Mouse (Mus musculus): Measurements from ENCODE around the gene Gm5617. TPM values are rescaled to one million over a fixed set of nuclear protein-coding genes. Genes with fewer than 3 reads are reported as not detected.
"Not testable (repeated sequence)": the region's sequence is repeated elsewhere in the genome, so short reads cannot be mapped to it uniquely, and the experiment has no call there.

Gene Gm5617
- total RNA-seq (2021) (10 to 100 TPM; 47.1 to 47.9 TPM), polyA plus RNA-seq (2012; rRNA removed) (149 and 188 TPM in 2 replicates)
- long read RNA-seq, transcript Gm5617-201 (1 exons, 531 nt): major isoform, 41 of 41 reads
- long read RNA-seq, partial matches to known transcripts: 0 of 41 reads
- long read RNA-seq, other reads (novel, unspliced or antisense): 0 of 41 reads

- peak; percentile 96 for DNase-seq
Measured at GRCm38 (mm10) chr9:48494817-48495547, at the start of gene Gm5617, which contains the start of gene Rbm7. TSS of gene Gm5617 (plus strand) at chr9:48495442. TSS of gene Rbm7 (minus strand) at chr9:48495299.

- DNase-seq: peak; percentile 29
Measured at GRCm38 (mm10) chr9:48447783-48448209, 47.4 kb upstream of the Gm5617 start.

GRCm38 (mm10) chr9:48450066-48450465 lies 45.2 kb upstream of the Gm5617 start:
- DNase-seq: no peak

- DNase-seq: no peak
Measured at GRCm38 (mm10) chr9:48455961-48456360, 39.3 kb upstream of the Gm5617 start.

- no peak for DNase-seq
Measured at GRCm38 (mm10) chr9:48458879-48459278, 36.4 kb upstream of the Gm5617 start.

- DNase-seq: no peak
Measured at GRCm38 (mm10) chr9:48459391-48459790, 35.9 kb upstream of the Gm5617 start.

GRCm38 (mm10) chr9:48460720-48461119 lies 34.5 kb upstream of the Gm5617 start:
- no peak for DNase-seq

- peak; percentile 61 for DNase-seq
Measured at GRCm38 (mm10) chr9:48461545-48461944, 33.7 kb upstream of the Gm5617 start.

GRCm38 (mm10) chr9:48465671-48466070 lies 29.6 kb upstream of the Gm5617 start:
- DNase-seq: no peak

GRCm38 (mm10) chr9:48466804-48467203 lies 28.4 kb upstream of the Gm5617 start:
- DNase-seq: peak; percentile 61

- DNase-seq: not testable (repeated sequence)
Measured at GRCm38 (mm10) chr9:48467471-48467870, 27.8 kb upstream of the Gm5617 start.

- no peak for DNase-seq
Measured at GRCm38 (mm10) chr9:48472441-48473025, 22.7 kb upstream of the Gm5617 start.

GRCm38 (mm10) chr9:48473131-48473530 lies 22.1 kb upstream of the Gm5617 start:
- no peak for DNase-seq

- DNase-seq: no peak
Measured at GRCm38 (mm10) chr9:48474367-48474766, 20.9 kb upstream of the Gm5617 start.

- DNase-seq: no peak
Measured at GRCm38 (mm10) chr9:48476236-48477165, 18.7 kb upstream of the Gm5617 start.

GRCm38 (mm10) chr9:48478808-48479207 lies 16.4 kb upstream of the Gm5617 start:
- no peak for DNase-seq

- DNase-seq: no peak
Measured at GRCm38 (mm10) chr9:48479838-48480410, 15.3 kb upstream of the Gm5617 start.

- DNase-seq: peak; percentile 97
Measured at GRCm38 (mm10) chr9:48480411-48481213, 14.6 kb upstream of the Gm5617 start, which contains the start of gene Rexo2. TSS of gene Rexo2 (minus strand) at chr9:48480623.

GRCm38 (mm10) chr9:48481214-48482134 lies 13.8 kb upstream of the Gm5617 start:
- peak; percentile 25 for DNase-seq

- DNase-seq: no peak
Measured at GRCm38 (mm10) chr9:48495548-48495932, 298 bp downstream of the Gm5617 start.
